ENCODE assay signal across 8 mouse cellular contexts in the genomic region with DNA sequence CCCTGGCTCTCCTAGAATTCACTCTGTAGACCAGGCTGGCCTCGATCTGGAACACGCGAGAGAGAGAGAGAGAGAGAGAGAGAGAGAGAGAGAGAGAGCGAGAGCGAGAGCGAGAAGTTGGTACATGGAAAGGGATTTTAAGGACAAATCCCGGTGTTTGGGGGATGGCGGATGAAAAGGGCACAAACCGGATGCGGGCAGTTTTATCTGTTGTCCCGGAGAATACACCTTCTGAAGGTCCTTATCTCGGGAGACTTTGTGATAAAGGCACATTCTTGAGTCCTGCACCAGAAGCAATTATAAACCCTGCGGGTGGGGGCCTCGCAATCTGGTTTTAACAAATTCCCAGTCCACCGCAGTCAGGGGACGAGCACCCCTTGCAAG. TPM values are rescaled to one million over a fixed set of nuclear protein-coding genes. Genes with fewer than 3 reads are reported as not detected.
DNase-seq lines count a peak whose midpoint lies in the region; ATAC-seq and TF ChIP-seq lines count a peak whose summit lies in the region.

No protein-coding gene starts in this region.

- TF ChIP-seq CTCF in kidney, adult 2 months (conservative IDR thresholded peaks at IDR 0.05; ENCODE audit: insufficient read depth, insufficient read length, low read depth, low read length) = no peak
- TF ChIP-seq CTCF in forebrain, postnatal 0 days (IDR thresholded peaks at IDR 0.05; ENCODE audit: low read depth) = no peak

- H3K36me3 ChIP-seq in kidney, adult 2 months (ENCODE audit: control insufficient read depth, insufficient read depth, low read length) = no peaks in the 10 kb centered on the region; the same call in 1 of the 2 replicates
- H3K36me3 ChIP-seq in forebrain, postnatal 0 days (ENCODE audit: insufficient read depth) = peaks cover 9% of the 10 kb centered on the region; the same call in 1 of the 2 replicates

- H3K4me2 ChIP-seq in forebrain, postnatal 0 days (ENCODE audit: low read depth) = peak overlapping the region; percentile 72

- peak overlapping the region; percentile 100 for H3K27ac ChIP-seq in kidney, adult 2 months (ENCODE audit: insufficient read depth, low read depth, low read length)
- peak overlapping the region; percentile 100 for H3K27ac ChIP-seq in forebrain, postnatal 0 days (ENCODE audit: low read depth, low read length)

- H3K9me3 ChIP-seq in forebrain, postnatal 0 days (ENCODE audit: low read length) = no peaks in the 10 kb centered on the region

- H3K27me3 ChIP-seq in kidney, adult 2 months (replicated peaks; ENCODE audit: control insufficient read depth, insufficient read depth, low read length) = no peaks in the 10 kb centered on the region
- H3K27me3 ChIP-seq in forebrain, postnatal 0 days (ENCODE audit: insufficient read depth, low read length) = no peaks in the 10 kb centered on the region

- ATAC-seq in activated CD4-positive, CD25-positive, alpha-beta regulatory T cell, adult 4 months = peak; percentile 13
- ATAC-seq in forebrain, postnatal 0 days = peak; percentile 52
- ATAC-seq in megakaryocyte progenitor cell, adult 5-6 weeks (replicated peaks; ENCODE audit: poor library complexity) = peak; percentile 18

- no peak for TF ChIP-seq POLR2A in kidney, adult 2 months (IDR thresholded peaks at IDR 0.05; ENCODE audit: low read depth, low read length)

- H3K4me1 ChIP-seq in kidney, adult 2 months (ENCODE audit: control insufficient read depth, insufficient read depth, low read length) = peaks cover 3% of the 10 kb centered on the region; the same call in 1 of the 2 replicates
- H3K4me1 ChIP-seq in forebrain, postnatal 0 days (ENCODE audit: insufficient read depth) = peaks cover 9% of the 10 kb centered on the region; the same call in 1 of the 2 replicates

- peak overlapping the region; percentile 96 for H3K9ac ChIP-seq in forebrain, postnatal 0 days

- DNase-seq in kidney, adult 2 months = no peak
- DNase-seq in kidney, adult 11 months = no peak
- peak; percentile 68 for DNase-seq in forebrain, postnatal 0 days
- DNase-seq in right cerebral cortex, postnatal 25 days = no peak
- no peak for DNase-seq in thymus, postnatal 14 days
- no peak for DNase-seq in gastrocnemius, postnatal 4 days (ENCODE audit: low spot score in 2 of 2)

- peak overlapping the region; percentile 97 for H3K4me3 ChIP-seq in kidney, adult 2 months (ENCODE audit: insufficient read depth, low read depth, low read length)
- peak overlapping the region; percentile 98 for H3K4me3 ChIP-seq in forebrain, postnatal 0 days (ENCODE audit: low read depth, low read length)

- under 1% methylated on average over 16 of the region's 16 CpGs for WGBS in kidney, adult 2 months
- WGBS in forebrain, postnatal 0 days = under 1% methylated on average over 16 of the region's 16 CpGs

RNA-seq across cellular contexts. Expression of a gene that starts 0.4 kb away (rescaled TPM):
- polyA plus RNA-seq in kidney, adult 2 months (2012; rRNA removed) = 24.8 and 32.2 TPM in 2 replicates
- 100 to 1,000 TPM; 406 to 458 TPM for polyA plus RNA-seq in activated CD4-positive, CD25-positive, alpha-beta regulatory T cell, adult 4 months (2017; shearing (Covaris generic))
- 322 and 340 TPM in 2 replicates for total RNA-seq in forebrain, postnatal 0 days (2014; rRNA removed)
- polyA plus RNA-seq in forebrain, postnatal 0 days (2015; fragmentation: Nextera tagmentation; extraction: Ambion mirVana) = 344 and 354 TPM in 2 replicates
- 205 and 216 TPM in 2 replicates for total RNA-seq in megakaryocyte progenitor cell, adult 5-6 weeks (2015)
- total RNA-seq in megakaryocyte progenitor cell, adult 5-6 weeks (2017) = 189 and 202 TPM in 2 replicates
- 100 to 1,000 TPM; 116 to 130 TPM for total RNA-seq in gastrocnemius, postnatal 4 days (2021)

RNA-seq across cellular contexts. Expression of a gene that starts 31.6 kb away (rescaled TPM):
- 35.1 and 45.9 TPM in 2 replicates for polyA plus RNA-seq in kidney, adult 2 months (2012; rRNA removed)
- polyA plus RNA-seq in activated CD4-positive, CD25-positive, alpha-beta regulatory T cell, adult 4 months (2017; shearing (Covaris generic)) = 100 to 1,000 TPM; 355 to 452 TPM
- 121 and 143 TPM in 2 replicates for total RNA-seq in forebrain, postnatal 0 days (2014; rRNA removed)
- polyA plus RNA-seq in forebrain, postnatal 0 days (2015; fragmentation: Nextera tagmentation; extraction: Ambion mirVana) = 62.6 and 86.0 TPM in 2 replicates
- total RNA-seq in megakaryocyte progenitor cell, adult 5-6 weeks (2015) = 429 and 434 TPM in 2 replicates
- total RNA-seq in megakaryocyte progenitor cell, adult 5-6 weeks (2017) = 316 and 328 TPM in 2 replicates
- 10 to 100 TPM; 56.7 to 80.5 TPM for total RNA-seq in gastrocnemius, postnatal 4 days (2021)

RNA-seq across cellular contexts. Expression of a gene that starts 52.7 kb away (rescaled TPM):
- polyA plus RNA-seq in kidney, adult 2 months (2012; rRNA removed) = 19.7 and 21.3 TPM in 2 replicates
- 10 to 100 TPM; 40.1 to 58.3 TPM for polyA plus RNA-seq in activated CD4-positive, CD25-positive, alpha-beta regulatory T cell, adult 4 months (2017; shearing (Covaris generic))
- 41.6 and 46.8 TPM in 2 replicates for total RNA-seq in forebrain, postnatal 0 days (2014; rRNA removed)
- polyA plus RNA-seq in forebrain, postnatal 0 days (2015; fragmentation: Nextera tagmentation; extraction: Ambion mirVana) = 41.5 and 48.5 TPM in 2 replicates
- 17.8 and 27.1 TPM in 2 replicates for total RNA-seq in megakaryocyte progenitor cell, adult 5-6 weeks (2015)
- total RNA-seq in megakaryocyte progenitor cell, adult 5-6 weeks (2017) = 48.9 and 58.7 TPM in 2 replicates
- total RNA-seq in gastrocnemius, postnatal 4 days (2021) = 10 to 100 TPM; 13.8 to 14.1 TPM

RNA-seq across cellular contexts. Expression of a gene that starts 53.0 kb away (rescaled TPM):
- 18.4 and 25.5 TPM in 2 replicates for polyA plus RNA-seq in kidney, adult 2 months (2012; rRNA removed)
- 10 to 100 TPM; 61.9 to 77.3 TPM for polyA plus RNA-seq in activated CD4-positive, CD25-positive, alpha-beta regulatory T cell, adult 4 months (2017; shearing (Covaris generic))
- total RNA-seq in forebrain, postnatal 0 days (2014; rRNA removed) = 29.0 and 48.5 TPM in 2 replicates
- polyA plus RNA-seq in forebrain, postnatal 0 days (2015; fragmentation: Nextera tagmentation; extraction: Ambion mirVana) = 53.5 and 55.4 TPM in 2 replicates
- 102 and 103 TPM in 2 replicates for total RNA-seq in megakaryocyte progenitor cell, adult 5-6 weeks (2015)
- total RNA-seq in megakaryocyte progenitor cell, adult 5-6 weeks (2017) = 89.6 and 95.8 TPM in 2 replicates
- 10 to 100 TPM; 24.8 to 25.9 TPM for total RNA-seq in gastrocnemius, postnatal 4 days (2021)
